Mouse (Mus musculus): ENCODE measurements at regions not wholly inside any gene's neighbourhood (a gene's known extent, or its start where the extent isn't known, plus 50 kb on each side); places are given as distances from the start of the nearest gene placed in this dataset.

GRCm38 (mm10) chr12:114962105-114962504 lies 1085.4 kb upstream of the Zfp386 start:
- TF ChIP-seq CTCF (IDR thresholded peaks at IDR 0.05; ENCODE audit: low read depth, low read length) (no peak), POLR2A (IDR thresholded peaks at IDR 0.05; ENCODE audit: extremely low read depth, insufficient read depth, low read length) (no peak)
